ENCODE assay signal across 8 mouse cellular contexts in the genomic region with DNA sequence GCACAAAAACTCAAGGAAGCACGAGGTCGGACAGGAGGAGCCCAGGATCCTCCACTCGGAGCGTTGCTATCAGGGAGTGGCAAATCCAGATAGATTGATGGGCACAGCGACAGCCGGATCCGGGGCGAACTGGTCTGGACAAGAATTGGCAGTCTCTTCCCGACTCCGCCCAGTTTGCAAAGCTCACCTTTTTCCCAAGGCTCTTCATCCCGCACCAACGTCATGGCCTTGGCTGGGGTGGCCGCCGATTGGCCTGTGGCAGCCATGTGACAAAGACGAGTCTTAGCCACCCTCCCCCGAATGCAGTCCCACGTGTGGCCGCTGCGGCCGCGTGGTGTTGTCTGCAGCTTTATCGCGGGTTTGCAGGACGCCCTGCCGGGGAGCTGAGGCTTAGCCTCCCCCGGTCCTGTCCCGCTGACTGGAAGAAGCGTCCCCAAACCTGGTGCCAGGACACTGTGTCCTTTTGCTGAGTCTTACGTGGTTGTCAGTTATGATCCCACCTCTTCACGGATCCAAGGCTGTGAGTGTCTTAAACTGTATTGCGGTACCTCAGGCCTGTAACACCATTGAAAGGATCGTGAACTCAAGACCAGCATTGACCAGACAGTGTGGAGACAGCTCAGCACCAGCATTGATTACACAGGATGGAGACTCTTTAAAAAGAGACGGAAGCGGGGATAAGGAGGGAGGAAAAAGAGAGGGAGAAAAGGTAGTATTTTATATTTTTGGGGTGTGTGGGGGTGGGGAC. TPM values are rescaled to one million over a fixed set of nuclear protein-coding genes. Genes with fewer than 3 reads are reported as not detected.
DNase-seq lines count a peak whose midpoint lies in the region; ATAC-seq and TF ChIP-seq lines count a peak whose summit lies in the region.

No protein-coding gene starts in this region.

- peak overlapping the region; percentile 76 for H3K4me2 ChIP-seq in embryonic facial prominence, embryonic 13.5 days
- H3K4me2 ChIP-seq in limb, embryonic 14.5 days (replicated peaks; ENCODE audit: low read depth, low read length, severe bottlenecking): peak overlapping the region; percentile 68
- peak overlapping the region; percentile 73 for H3K4me2 ChIP-seq in midbrain, postnatal 0 days (ENCODE audit: low read depth, low read length, poor library complexity, severe bottlenecking)

- H3K9ac ChIP-seq in embryonic facial prominence, embryonic 13.5 days: peak overlapping the region; percentile 77
- peak overlapping the region; percentile 60 for H3K9ac ChIP-seq in limb, embryonic 14.5 days (ENCODE audit: low read depth, low read length, severe bottlenecking)
- peak overlapping the region; percentile 74 for H3K9ac ChIP-seq in midbrain, postnatal 0 days (replicated peaks; ENCODE audit: low read length, poor library complexity, severe bottlenecking)

- ATAC-seq in embryonic facial prominence, embryonic 13.5 days (ENCODE audit: insufficient number of reproducible peaks, insufficient read depth, low FRiP score, low TSS enrichment, low read depth): peak; percentile 98
- peak; percentile 100 for ATAC-seq in limb, embryonic 14.5 days (ENCODE audit: low FRiP score, low read depth)
- ATAC-seq in midbrain, postnatal 0 days (ENCODE audit: low FRiP score): peak; percentile 99

- peak; percentile 21 for TF ChIP-seq POLR2A in kidney, adult 2 months (IDR thresholded peaks at IDR 0.05; ENCODE audit: low read depth, low read length)
- TF ChIP-seq POLR2A in limb, embryonic 14.5 days (IDR thresholded peaks at IDR 0.05; ENCODE audit: borderline replicate concordance, extremely low read depth, insufficient read depth, insufficient read length): peak; percentile 54; the same call in 1 of the 2 replicates

- under 1% methylated on average over 34 of the region's 34 CpGs for WGBS in embryonic facial prominence, embryonic 13.5 days
- WGBS in kidney, adult 2 months: 4% methylated on average over 34 of the region's 34 CpGs
- WGBS in limb, embryonic 14.5 days: 3% methylated on average over 30 of the region's 34 CpGs
- 3% methylated on average over 34 of the region's 34 CpGs for WGBS in midbrain, postnatal 0 days

- H3K27ac ChIP-seq in embryonic facial prominence, embryonic 13.5 days: peak overlapping the region; percentile 94
- peak overlapping the region; percentile 65 for H3K27ac ChIP-seq in kidney, adult 2 months (ENCODE audit: insufficient read depth, low read depth, low read length)
- peak overlapping the region; percentile 88 for H3K27ac ChIP-seq in limb, embryonic 14.5 days (replicated peaks; ENCODE audit: low read depth, low read length)
- peak overlapping the region; percentile 92 for H3K27ac ChIP-seq in midbrain, postnatal 0 days (ENCODE audit: low read depth, low read length)

- H3K9me3 ChIP-seq in embryonic facial prominence, embryonic 13.5 days: no peaks in the 10 kb centered on the region
- H3K9me3 ChIP-seq in limb, embryonic 14.5 days (ENCODE audit: control insufficient read depth, low read length): no peaks in the 10 kb centered on the region
- H3K9me3 ChIP-seq in midbrain, postnatal 0 days (ENCODE audit: low read length): no peaks in the 10 kb centered on the region

- H3K4me1 ChIP-seq in embryonic facial prominence, embryonic 13.5 days: peaks cover 14% of the 10 kb centered on the region
- peaks cover 4% of the 10 kb centered on the region; the same call in 1 of the 2 replicates for H3K4me1 ChIP-seq in kidney, adult 2 months (ENCODE audit: control insufficient read depth, insufficient read depth, low read length)
- H3K4me1 ChIP-seq in limb, embryonic 14.5 days (ENCODE audit: control insufficient read depth, insufficient read depth, low read length): peaks cover 4% of the 10 kb centered on the region
- peaks cover 5% of the 10 kb centered on the region; the same call in 1 of the 2 replicates for H3K4me1 ChIP-seq in midbrain, postnatal 0 days (ENCODE audit: insufficient read depth, low read length)

- DNase-seq in 3T3-L1 (ENCODE audit: low read depth, low spot score): peak; percentile 100
- DNase-seq in adrenal gland, postnatal 36 days: peak; percentile 97 to 99
- DNase-seq in heart, adult 18-20 months: peak; percentile 93 to 97
- peak; percentile 99 for DNase-seq in kidney, adult 2 months
- DNase-seq in limb, embryonic 14.5 days (ENCODE audit: low spot score): peak; percentile 96
- peak; percentile 97 for DNase-seq in midbrain, postnatal 0 days (ENCODE audit: low spot score)
- DNase-seq in spleen, postnatal 14 days (ENCODE audit: low spot score in 2 of 2): peak; percentile 81 to 89

- no peaks in the 10 kb centered on the region for H3K36me3 ChIP-seq in embryonic facial prominence, embryonic 13.5 days
- H3K36me3 ChIP-seq in kidney, adult 2 months (ENCODE audit: control insufficient read depth, insufficient read depth, low read length): no peaks in the 10 kb centered on the region
- no peaks in the 10 kb centered on the region for H3K36me3 ChIP-seq in limb, embryonic 14.5 days (ENCODE audit: control insufficient read depth, insufficient read depth, low read length)
- H3K36me3 ChIP-seq in midbrain, postnatal 0 days (ENCODE audit: insufficient read depth, low read length): no peaks in the 10 kb centered on the region

- no peaks in the 10 kb centered on the region for H3K27me3 ChIP-seq in embryonic facial prominence, embryonic 13.5 days
- H3K27me3 ChIP-seq in kidney, adult 2 months (replicated peaks; ENCODE audit: control insufficient read depth, insufficient read depth, low read length): no peaks in the 10 kb centered on the region
- H3K27me3 ChIP-seq in limb, embryonic 14.5 days (ENCODE audit: control insufficient read depth, insufficient read depth, low read length): no peaks in the 10 kb centered on the region
- no peaks in the 10 kb centered on the region for H3K27me3 ChIP-seq in midbrain, postnatal 0 days (ENCODE audit: insufficient read depth, low read length)

- peak overlapping the region; percentile 50 for H3K4me3 ChIP-seq in embryonic facial prominence, embryonic 13.5 days
- H3K4me3 ChIP-seq in kidney, adult 2 months (ENCODE audit: insufficient read depth, low read depth, low read length): peak overlapping the region; percentile 49
- peak overlapping the region; percentile 43 for H3K4me3 ChIP-seq in limb, embryonic 14.5 days (replicated peaks; ENCODE audit: low read length)
- H3K4me3 ChIP-seq in midbrain, postnatal 0 days (ENCODE audit: low read depth, low read length): peak overlapping the region; percentile 40

- TF ChIP-seq CTCF in kidney, adult 2 months (conservative IDR thresholded peaks at IDR 0.05; ENCODE audit: insufficient read depth, insufficient read length, low read depth, low read length): peak; percentile 65
- peak; percentile 85 for TF ChIP-seq CTCF in midbrain, postnatal 0 days (IDR thresholded peaks at IDR 0.05)

RNA-seq across cellular contexts. Expression of gene Nsd1, which starts 19.3 kb away (rescaled TPM):
- 100 to 1,000 TPM; 103 to 115 TPM for total RNA-seq in adrenal gland, postnatal 36 days (2021)
- 77.2 and 83.0 TPM in 2 replicates for polyA plus RNA-seq in embryonic facial prominence, embryonic 13.5 days (2015; fragmentation: Nextera tagmentation; extraction: Ambion mirVana)
- 10 to 100 TPM; 51.8 to 51.9 TPM for total RNA-seq in heart, adult 18-20 months (2021)
- 17.6 and 19.6 TPM in 2 replicates for polyA plus RNA-seq in kidney, adult 2 months (2012; rRNA removed)
- 40.0 and 41.6 TPM in 2 replicates for polyA plus RNA-seq in limb, embryonic 14.5 days (2012; rRNA removed)
- polyA plus RNA-seq in limb, embryonic 14.5 days (2014; fragmentation: Nextera tagmentation; extraction: Ambion mirVana): 65.8 and 66.5 TPM in 2 replicates
- 103 and 111 TPM in 2 replicates for total RNA-seq in midbrain, postnatal 0 days (2014; rRNA removed)
- polyA plus RNA-seq in midbrain, postnatal 0 days (2015; fragmentation: Nextera tagmentation; extraction: Ambion mirVana): 47.0 and 56.2 TPM in 2 replicates

RNA-seq across cellular contexts. Expression of gene Fgfr4, which starts 37.9 kb away (rescaled TPM):
- 10 to 100 TPM; 35.9 to 61.1 TPM for total RNA-seq in adrenal gland, postnatal 36 days (2021)
- polyA plus RNA-seq in embryonic facial prominence, embryonic 13.5 days (2015; fragmentation: Nextera tagmentation; extraction: Ambion mirVana): 3.7 and 4.3 TPM in 2 replicates
- total RNA-seq in heart, adult 18-20 months (2021): under 1 TPM; 0.28 to 0.30 TPM
- 35.3 and 43.5 TPM in 2 replicates for polyA plus RNA-seq in kidney, adult 2 months (2012; rRNA removed)
- polyA plus RNA-seq in limb, embryonic 14.5 days (2012; rRNA removed): 38.9 and 47.4 TPM in 2 replicates
- 10.9 and 12.1 TPM in 2 replicates for polyA plus RNA-seq in limb, embryonic 14.5 days (2014; fragmentation: Nextera tagmentation; extraction: Ambion mirVana)
- total RNA-seq in midbrain, postnatal 0 days (2014; rRNA removed): 0.44 and 0.61 TPM in 2 replicates
- polyA plus RNA-seq in midbrain, postnatal 0 days (2015; fragmentation: Nextera tagmentation; extraction: Ambion mirVana): 0.52 and 0.63 TPM in 2 replicates

RNA-seq across cellular contexts. Expression of gene Gm17617, which starts 56.9 kb away (rescaled TPM):
- total RNA-seq in adrenal gland, postnatal 36 days (2021): not detected
- not detected in 2 replicates for polyA plus RNA-seq in embryonic facial prominence, embryonic 13.5 days (2015; fragmentation: Nextera tagmentation; extraction: Ambion mirVana)
- not detected for total RNA-seq in heart, adult 18-20 months (2021)
- not detected in 2 replicates for polyA plus RNA-seq in kidney, adult 2 months (2012; rRNA removed)
- not detected in 2 replicates for polyA plus RNA-seq in limb, embryonic 14.5 days (2012; rRNA removed)
- polyA plus RNA-seq in limb, embryonic 14.5 days (2014; fragmentation: Nextera tagmentation; extraction: Ambion mirVana): not detected in 2 replicates
- not detected in 2 replicates for total RNA-seq in midbrain, postnatal 0 days (2014; rRNA removed)
- polyA plus RNA-seq in midbrain, postnatal 0 days (2015; fragmentation: Nextera tagmentation; extraction: Ambion mirVana): not detected in 2 replicates

Comparison
In these comparisons a context has a peak if more than half of its experiments do, and no peak if none do; other contexts are left out.
1. Peak in every context shown above with its lines: DNase-seq, ATAC-seq, H3K4me3 ChIP-seq and H3K27ac ChIP-seq.